Mouse (Mus musculus) cortical plate, adult 2 months (tissue): ENCODE measurements around the gene Hist1h4h. TPM values are rescaled to one million over a fixed set of nuclear protein-coding genes. Genes with fewer than 3 reads are reported as not detected.
"Not testable (repeated sequence)": the region's sequence is repeated elsewhere in the genome, so short reads cannot be mapped to it uniquely, and the experiment has no call there.

Experiments
- H3K27ac ChIP-seq: fragments of 200-500 bp; 2 replicates; pipeline ENCODE4 v1.5.1; 2012; ENCODE audit warnings: low read length, control low read depth, inconsistent platforms; ENCODE audit not compliant: insufficient read depth
- H3K4me1 ChIP-seq: fragments of 200-500 bp; 2 replicates; pipeline ENCODE4 v1.6.1; 2011; ENCODE audit warnings: low read length; ENCODE audit not compliant: control insufficient read depth, insufficient read depth
- H3K4me3 ChIP-seq: fragments of 200-500 bp; 2 replicates; pipeline ENCODE4 v1.5.1; 2011; ENCODE audit warnings: mild to moderate bottlenecking, low read length, control low read depth; ENCODE audit not compliant: insufficient read depth
- CTCF ChIP-seq: fragments of 200-500 bp; IDR thresholded peaks from 2 replicates; pipeline ENCODE4 v1.5.1; 2011; ENCODE audit warnings: mild to moderate bottlenecking, control low read depth, low read length; ENCODE audit not compliant: insufficient read depth; ENCODE audit errors: extremely low read depth
- POLR2A ChIP-seq: fragments of 200-500 bp; IDR thresholded peaks from 2 replicates; pipeline ENCODE4 v1.6.1; 2011; ENCODE audit warnings: mild to moderate bottlenecking, low read length, control low read depth; ENCODE audit not compliant: insufficient read depth; ENCODE audit errors: extremely low read depth
- polyA plus RNA-seq: library from polyadenylated mRNA; depleted of rRNA; stranded (reverse); fragments of >200 nt; gene quantifications from 2 replicates; pipeline ENCODE4 v1.2.3, GENCODE M21; 2012

Gene Hist1h4h
- polyA plus RNA-seq, 1 experiment: 34.8 TPM

DNA sequence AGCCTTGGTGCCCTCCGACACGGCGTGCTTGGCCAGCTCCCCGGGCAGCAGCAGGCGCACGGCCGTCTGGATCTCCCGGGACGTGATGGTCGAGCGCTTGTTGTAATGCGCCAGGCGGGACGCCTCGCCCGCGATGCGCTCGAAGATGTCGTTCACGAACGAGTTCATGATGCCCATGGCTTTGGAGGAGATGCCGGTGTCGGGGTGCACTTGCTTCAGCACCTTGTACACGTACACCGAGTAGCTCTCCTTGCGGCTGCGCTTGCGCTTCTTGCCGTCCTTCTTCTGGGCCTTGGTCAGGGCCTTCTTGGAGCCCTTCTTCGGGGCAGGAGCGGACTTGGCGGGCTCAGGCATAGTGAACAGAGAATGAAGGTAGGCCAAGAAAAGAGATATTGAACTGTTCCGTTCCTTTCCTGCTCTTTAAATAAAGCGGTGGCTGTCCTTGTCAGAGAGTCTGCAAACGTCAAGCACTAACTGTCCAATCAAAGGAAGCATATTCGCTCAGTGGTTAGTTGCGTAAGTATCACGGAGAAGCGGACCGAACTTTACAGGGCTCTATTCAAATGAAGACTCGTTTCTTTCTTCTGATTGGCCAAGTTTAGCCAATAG is 12.3 kb downstream of the Hist1h4h start, which contains the start of gene Hist1h2bh:
TSS of gene Hist1h2bh (minus strand) at position 394 of the 609 bp plus-strand sequence.
- TF ChIP-seq POLR2A: peak; percentile 73; the same call in 1 of the 2 replicates
- not testable (repeated sequence) for H3K27ac ChIP-seq, H3K4me1 ChIP-seq
- peak within 1 kb of the TSS; percentile 29 for H3K4me3 ChIP-seq

DNA sequence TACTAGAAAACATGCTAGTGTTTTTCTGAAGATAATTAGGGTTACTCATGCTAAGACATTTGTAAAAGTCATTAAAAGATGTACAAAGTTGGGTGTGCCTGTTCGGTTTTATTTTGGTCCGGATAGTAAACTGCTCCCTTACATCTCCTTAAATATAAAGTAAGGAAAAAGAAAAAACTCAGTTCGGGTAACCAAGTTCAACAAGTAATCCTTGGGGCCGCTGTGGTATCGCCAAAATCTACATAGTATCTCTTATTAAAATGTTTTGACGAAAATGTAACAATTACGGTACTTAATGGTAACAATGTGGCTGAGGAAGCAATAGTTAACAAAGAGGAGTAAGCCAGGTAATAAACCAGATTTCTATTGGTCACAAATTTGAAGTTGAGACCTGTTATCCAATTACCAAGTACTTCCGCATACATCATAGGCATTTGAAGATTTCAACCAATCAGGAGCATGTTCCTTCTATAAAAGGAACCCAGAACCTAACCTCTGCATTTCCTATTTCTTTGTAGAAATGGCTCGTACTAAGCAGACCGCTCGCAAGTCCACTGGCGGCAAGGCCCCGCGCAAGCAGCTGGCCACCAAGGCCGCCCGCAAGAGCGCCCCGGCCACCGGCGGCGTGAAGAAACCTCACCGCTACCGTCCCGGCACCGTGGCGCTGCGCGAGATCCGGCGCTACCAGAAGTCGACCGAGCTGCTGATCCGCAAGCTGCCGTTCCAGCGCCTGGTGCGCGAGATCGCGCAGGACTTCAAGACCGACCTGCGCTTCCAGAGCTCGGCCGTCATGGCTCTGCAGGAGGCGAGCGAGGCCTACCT is 13.3 kb downstream of the Hist1h4h start, which contains the start of gene Hist1h3f:
TSS of gene Hist1h3f (plus strand) at position 88 of the 822 bp plus-strand sequence.
- peak within 1 kb of the TSS; percentile 29 for H3K4me3 ChIP-seq
- no peaks in the 10 kb centered on the region for H3K4me1 ChIP-seq
- TF ChIP-seq POLR2A: peak; percentile 96
- TF ChIP-seq CTCF: no peak
- peak within 1 kb of the TSS; percentile 55; the same call in 1 of the 2 replicates for H3K27ac ChIP-seq

DNA sequence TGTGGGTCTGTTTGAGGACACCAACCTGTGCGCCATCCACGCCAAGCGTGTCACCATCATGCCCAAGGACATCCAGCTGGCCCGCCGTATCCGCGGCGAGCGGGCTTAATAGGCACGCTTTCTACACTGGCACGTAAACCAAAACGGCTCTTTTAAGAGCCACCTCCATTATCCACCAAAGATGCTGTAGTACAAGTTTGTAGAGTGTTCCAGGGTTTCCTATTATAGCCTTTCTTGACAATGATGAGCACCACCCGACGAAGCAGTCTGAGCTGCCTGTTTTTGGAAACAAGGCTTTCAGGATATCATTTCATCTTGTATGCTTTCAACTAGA is 13.9 kb downstream of the Hist1h4h start:
- not testable (repeated sequence) for H3K4me1 ChIP-seq, H3K27ac ChIP-seq
- H3K4me3 ChIP-seq: peak overlapping the region; percentile 29

DNA sequence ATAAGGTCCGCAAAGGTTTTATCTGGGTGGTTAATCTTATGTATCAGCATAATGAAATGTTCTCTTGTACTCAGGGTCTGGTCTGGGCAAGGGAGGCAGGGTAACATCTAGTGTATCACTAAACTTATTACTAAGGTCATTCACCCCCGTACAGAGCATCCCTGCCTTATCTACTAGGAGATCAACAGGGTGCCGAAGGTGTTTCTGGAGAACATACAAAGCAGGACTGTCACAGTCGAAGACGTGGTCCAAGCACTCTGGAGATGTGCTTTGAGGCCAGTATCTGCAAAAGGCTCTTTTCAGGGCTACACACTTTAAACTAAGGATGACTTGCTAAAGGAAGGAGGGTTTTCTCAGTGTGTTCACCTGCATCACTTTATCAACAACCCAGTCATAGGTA is 15.8 kb downstream of the Hist1h4h start:
- Histone ChIP-seq H3K4me3 (no peak overlapping the region), H3K27ac (no peak overlapping the region), H3K4me1 (no peaks in the 10 kb centered on the region; the same call in 1 of the 2 replicates)
- TF ChIP-seq CTCF (no peak), POLR2A (no peak)

GRCm38 (mm10) chr13:23550761-23551145 is 19.9 kb downstream of the Hist1h4h start:
- Histone ChIP-seq H3K27ac (peak overlapping the region; percentile 57; the same call in 1 of the 2 replicates), H3K4me1 (no peaks in the 10 kb centered on the region; the same call in 1 of the 2 replicates), H3K4me3 (peak overlapping the region; percentile 66)
- no peak for TF ChIP-seq CTCF
- TF ChIP-seq POLR2A: no peak

DNA sequence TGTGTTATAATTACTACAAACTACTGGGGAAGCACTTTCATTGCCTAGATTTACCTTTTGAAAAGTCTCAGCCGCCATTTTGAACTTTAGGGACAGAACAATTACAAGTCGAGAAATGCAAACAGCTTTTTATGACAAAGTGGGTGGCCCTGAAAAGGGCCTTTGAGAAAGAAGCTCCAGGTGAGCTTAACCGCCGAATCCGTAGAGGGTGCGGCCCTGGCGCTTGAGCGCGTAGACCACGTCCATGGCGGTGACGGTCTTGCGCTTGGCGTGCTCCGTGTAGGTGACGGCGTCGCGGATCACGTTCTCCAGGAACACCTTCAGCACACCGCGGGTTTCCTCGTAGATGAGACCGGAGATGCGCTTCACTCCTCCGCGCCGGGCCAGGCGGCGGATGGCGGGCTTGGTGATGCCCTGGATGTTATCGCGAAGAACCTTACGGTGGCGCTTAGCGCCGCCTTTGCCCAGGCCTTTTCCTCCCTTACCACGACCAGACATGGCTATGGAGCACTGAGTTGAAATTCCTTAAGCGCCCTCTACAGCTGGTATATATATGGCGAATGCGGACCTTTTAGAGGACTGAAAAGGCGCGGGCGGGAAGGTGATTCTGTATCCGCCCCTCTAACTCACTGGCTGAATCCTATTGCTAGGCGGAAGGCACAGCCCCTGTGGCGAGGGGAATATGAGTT is 20.4 kb downstream of the Hist1h4h start, which contains the start of gene Hist1h4f:
TSS of gene Hist1h4f (minus strand) at position 503 of the 689 bp plus-strand sequence.
- Histone ChIP-seq H3K4me3 (peak within 1 kb of the TSS; percentile 66), H3K27ac (peak within 1 kb of the TSS; percentile 57; the same call in 1 of the 2 replicates)
- TF ChIP-seq POLR2A: peak; percentile 96
- H3K4me1 ChIP-seq: not testable (repeated sequence)

- TF ChIP-seq POLR2A (no peak), CTCF (no peak)
- Histone ChIP-seq H3K4me3 (peak overlapping the region; percentile 66; the same call in 1 of the 2 replicates), H3K27ac (no peak overlapping the region), H3K4me1 (no peaks in the 10 kb centered on the region; the same call in 1 of the 2 replicates)
Measured at GRCm38 (mm10) chr13:23551931-23552914, 21.4 kb downstream of the Hist1h4h start.

DNA sequence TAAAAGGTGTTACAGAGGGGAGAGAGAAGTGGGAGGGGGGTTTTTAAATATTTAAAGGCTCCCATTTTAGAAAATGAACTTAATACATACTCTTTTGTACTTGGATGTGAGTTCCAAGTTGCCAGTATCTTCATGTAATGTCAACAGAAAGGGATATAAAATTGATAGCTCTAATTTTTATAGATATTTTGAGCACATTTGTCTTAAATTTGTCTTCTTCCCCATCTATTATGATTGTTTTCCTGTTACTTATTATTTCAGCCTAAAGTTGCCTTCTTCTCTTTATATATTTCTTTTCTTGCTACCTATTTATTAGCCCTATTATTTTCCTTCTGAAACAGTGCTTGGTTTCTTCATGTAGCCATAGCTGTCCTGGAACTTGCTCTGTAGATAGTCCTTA is 22.1 kb downstream of the Hist1h4h start, which contains the start of gene Hist1h1d:
TSS of gene Hist1h1d (plus strand) at position 301 of the 400 bp plus-strand sequence.
- Histone ChIP-seq H3K4me1 (no peaks in the 10 kb centered on the region; the same call in 1 of the 2 replicates), H3K27ac (no peak within 1 kb of the TSS)
- TF ChIP-seq POLR2A (no peak), CTCF (no peak)

More for the DNA sequence above, 22.1 kb downstream of the Hist1h4h start, which contains the start of gene Hist1h1d:
- no peak within 1 kb of the TSS for H3K4me3 ChIP-seq
